Mouse (Mus musculus) heart, adult 2 months (tissue): Measurements from ENCODE around the gene Strada. TPM values are rescaled to one million over a fixed set of nuclear protein-coding genes. Genes with fewer than 3 reads are reported as not detected.
"Not testable (repeated sequence)": the region's sequence is repeated elsewhere in the genome, so short reads cannot be mapped to it uniquely, and the experiment has no call there.

ENCODE experiments used
- DNase-seq, 2 experiments: peaks; one replicate each; pipeline ENCODE4 v3.0.0; 2021
- H3K27ac ChIP-seq: fragments of 200-600 bp; 2 replicates; pipeline ENCODE4 v1.8.1; 2022
- H3K27me3 ChIP-seq: fragments of 200-500 bp; 2 replicates; pipeline ENCODE4 v1.6.1; 2012; ENCODE audit warnings: mild to moderate bottlenecking, low read length, inconsistent platforms, mixed read lengths; ENCODE audit not compliant: control insufficient read depth, insufficient read depth
- H3K36me3 ChIP-seq: fragments of 200-500 bp; 2 replicates; pipeline ENCODE4 v1.6.1; 2012; ENCODE audit warnings: low read length, inconsistent platforms; ENCODE audit not compliant: control insufficient read depth, insufficient read depth
- H3K4me1 ChIP-seq: fragments of 200-500 bp; 2 replicates; pipeline ENCODE4 v1.6.1; 2011; ENCODE audit warnings: low read length; ENCODE audit not compliant: control insufficient read depth, insufficient read depth
- H3K4me3 ChIP-seq: fragments of 200-600 bp; 2 replicates; pipeline ENCODE4 v1.8.1; 2022
- H3K79me2 ChIP-seq: fragments of 200-500 bp; replicated peaks from 2 replicates; pipeline ENCODE4 v1.6.1; 2012; ENCODE audit warnings: mild to moderate bottlenecking, inconsistent platforms, low read length, moderate library complexity, mixed read lengths; ENCODE audit not compliant: control insufficient read depth, insufficient read depth
- H3K9ac ChIP-seq: fragments of 200-500 bp; 2 replicates; pipeline ENCODE4 v1.6.1; 2012; ENCODE audit warnings: low read depth, mild to moderate bottlenecking, control low read depth, inconsistent platforms, low read length, mixed read lengths
- CTCF ChIP-seq: fragments of 200-600 bp; IDR thresholded peaks from 2 replicates; pipeline ENCODE4 v1.8.1; 2022; ENCODE audit warnings: antibody characterized with exemption, mild to moderate bottlenecking, moderate library complexity
- EP300 ChIP-seq: fragments of 200-500 bp; IDR thresholded peaks from 2 replicates; pipeline ENCODE4 v1.6.1; 2011; ENCODE audit warnings: low read depth, low read length, control low read depth; ENCODE audit not compliant: insufficient read depth
- POLR2A ChIP-seq: fragments of 200-500 bp; IDR thresholded peaks from 2 replicates; pipeline ENCODE4 v1.6.1; 2011; ENCODE audit warnings: mild to moderate bottlenecking, low read depth, low read length, control low read depth; ENCODE audit not compliant: insufficient read depth
- WGBS: fragments of 180-500 bp; shearing (Covaris S2); methylation state at CpG from one replicate; pipeline ENCODE4 v1.1.7; 2018; 5-methylcytosine and 5-hydroxymethylcytosine counted together
- intact Hi-C: fragments of 180-260 bp; cut with DNase I; formaldehyde crosslinking; loops from one replicate; pipeline ENCODE4 v1.15.1; 2025
- long read RNA-seq: library from polyadenylated mRNA; stranded (forward); transcript quantifications from one replicate; pipeline ENCODE4 v2.0.0, GENCODE M21; 2021
- polyA plus RNA-seq: library from polyadenylated mRNA; depleted of rRNA; stranded (reverse); fragments of >200 nt; gene quantifications from 2 replicates; pipeline ENCODE4 v1.2.3, GENCODE M21; 2012; rRNA removed
- total RNA-seq, 2 experiments: library from RNA; stranded (reverse); gene quantifications; 2 replicates each; pipeline ENCODE4 v1.2.3; 2021

Strada gene
- total RNA-seq: 1 to 10 TPM; 6.2 to 7.0 TPM
- 16.9 and 21.8 TPM in 2 replicates for polyA plus RNA-seq
- long read RNA-seq, partial matches to known transcripts: 3 of 6 reads
- long read RNA-seq, other reads (novel, unspliced or antisense): 2 of 6 reads

- Histone ChIP-seq H3K79me2 (0 out of 2 replicates have a peak, but pooled peaks cover 2% of the 10 kb centered on the region), H3K27me3 (no peaks in the 10 kb centered on the region), H3K4me1 (no peaks in the 10 kb centered on the region), H3K4me3 (no peak within 1 kb of the TSS), H3K36me3 (no peaks in the 10 kb centered on the region), H3K27ac (no peak within 1 kb of the TSS), H3K9ac (no peak within 1 kb of the TSS)
- no peak for TF ChIP-seq CTCF
- TF ChIP-seq POLR2A: no peak
- TF ChIP-seq EP300: no peak
- no peak for DNase-seq
- 49% methylated on average over 5 of the region's 5 CpGs for WGBS
- intact Hi-C loops: no loop called here
These were observed at the start of gene Strada for GRCm38 (mm10) chr11:106202123-106202465. Strada (minus strand) TSS chr11:106202168.

DNA sequence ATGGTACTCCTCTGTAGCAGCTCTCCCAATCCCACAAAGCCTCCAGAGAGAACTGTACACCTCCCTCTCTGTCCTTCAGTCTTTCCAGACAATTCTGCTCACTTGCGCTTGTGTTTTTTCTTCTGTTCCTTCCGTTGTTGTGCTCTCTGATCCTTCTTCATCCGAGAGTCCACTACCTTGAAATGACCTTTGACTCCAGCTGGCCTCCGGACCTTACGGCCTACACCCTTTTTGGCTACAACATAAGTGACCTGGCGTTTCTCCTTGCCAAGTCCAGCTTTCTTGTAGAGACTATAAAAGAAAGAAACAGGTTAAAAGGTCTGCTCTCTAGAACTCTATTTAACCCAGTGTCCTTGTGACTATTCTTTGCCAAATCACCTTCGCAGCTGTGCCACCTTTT lies 47.4 kb upstream of the Strada start:
- H3K27ac ChIP-seq: no peak overlapping the region
- no peaks in the 10 kb centered on the region for H3K79me2 ChIP-seq
- H3K4me3 ChIP-seq: no peak overlapping the region
- no peaks in the 10 kb centered on the region for H3K4me1 ChIP-seq
- no peak overlapping the region for H3K9ac ChIP-seq
- peaks cover 4% of the 10 kb centered on the region; the same call in 1 of the 2 replicates for H3K36me3 ChIP-seq
- TF ChIP-seq CTCF: no peak
- TF ChIP-seq EP300: no peak
- WGBS: 78% methylated on average over 7 of the region's 7 CpGs
- DNase-seq: no peak
- intact Hi-C loops: loop anchor here (10.0 kb wide), 1 partner anchor 325 kb away; no protein-coding TSS in a partner anchor
- H3K27me3 ChIP-seq: no peaks in the 10 kb centered on the region

- intact Hi-C loops: loop anchor here (10.0 kb wide), 1 partner anchor 322 kb away; no protein-coding TSS in a partner anchor
- Histone ChIP-seq H3K36me3 (peaks cover 6% of the 10 kb centered on the region), H3K9ac (no peak overlapping the region), H3K4me1 (no peaks in the 10 kb centered on the region), H3K27me3 (no peaks in the 10 kb centered on the region), H3K79me2 (no peaks in the 10 kb centered on the region), H3K4me3 (no peak overlapping the region), H3K27ac (no peak overlapping the region)
- no peak for DNase-seq
- 95% methylated on average over 1 of the region's 1 CpGs for WGBS
- TF ChIP-seq CTCF: peak; percentile 60
- TF ChIP-seq EP300: no peak
- no peak for TF ChIP-seq POLR2A
These were observed 44.9 kb upstream of the Strada start for GRCm38 (mm10) chr11:106246834-106247233.

DNA sequence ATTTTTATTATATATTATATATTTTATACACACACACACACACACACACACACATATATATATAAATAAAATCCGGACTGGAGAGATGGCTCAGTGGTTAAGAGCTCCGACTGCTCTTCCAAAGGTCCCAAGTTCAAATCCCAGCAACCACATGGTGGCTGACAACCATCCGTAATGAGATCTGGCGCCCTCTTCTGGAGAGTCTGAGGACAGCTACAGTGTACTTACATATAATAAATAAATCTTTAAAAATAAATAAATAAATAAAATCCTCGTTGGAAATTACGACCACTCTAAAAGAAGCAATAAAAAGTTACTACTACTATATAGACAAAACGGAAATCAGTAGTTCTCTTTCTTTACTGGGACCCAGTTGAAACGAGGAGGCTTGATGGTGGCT lies 32.0 kb upstream of the Strada start:
- H3K79me2 ChIP-seq, DNase-seq, H3K4me1 ChIP-seq, H3K27me3 ChIP-seq, H3K27ac ChIP-seq, H3K9ac ChIP-seq, H3K36me3 ChIP-seq, intact Hi-C loops, H3K4me3 ChIP-seq: not testable (repeated sequence)
- 85% methylated on average over 8 of the region's 8 CpGs for WGBS
- peak; percentile 60 for TF ChIP-seq CTCF

- intact Hi-C loops: no loop called here
- no peak for DNase-seq
- Histone ChIP-seq H3K4me3 (no peak overlapping the region), H3K27ac (no peak overlapping the region), H3K79me2 (peaks cover 3% of the 10 kb centered on the region), H3K27me3 (no peaks in the 10 kb centered on the region), H3K9ac (no peak overlapping the region), H3K36me3 (peaks cover 3% of the 10 kb centered on the region), H3K4me1 (peaks cover 1% of the 10 kb centered on the region; the same call in 1 of the 2 replicates)
- TF ChIP-seq CTCF (no peak), POLR2A (no peak), EP300 (no peak)
- 74% methylated on average over 3 of the region's 3 CpGs for WGBS
These were observed 18.6 kb upstream of the Strada start for GRCm38 (mm10) chr11:106220603-106221002.

DNA sequence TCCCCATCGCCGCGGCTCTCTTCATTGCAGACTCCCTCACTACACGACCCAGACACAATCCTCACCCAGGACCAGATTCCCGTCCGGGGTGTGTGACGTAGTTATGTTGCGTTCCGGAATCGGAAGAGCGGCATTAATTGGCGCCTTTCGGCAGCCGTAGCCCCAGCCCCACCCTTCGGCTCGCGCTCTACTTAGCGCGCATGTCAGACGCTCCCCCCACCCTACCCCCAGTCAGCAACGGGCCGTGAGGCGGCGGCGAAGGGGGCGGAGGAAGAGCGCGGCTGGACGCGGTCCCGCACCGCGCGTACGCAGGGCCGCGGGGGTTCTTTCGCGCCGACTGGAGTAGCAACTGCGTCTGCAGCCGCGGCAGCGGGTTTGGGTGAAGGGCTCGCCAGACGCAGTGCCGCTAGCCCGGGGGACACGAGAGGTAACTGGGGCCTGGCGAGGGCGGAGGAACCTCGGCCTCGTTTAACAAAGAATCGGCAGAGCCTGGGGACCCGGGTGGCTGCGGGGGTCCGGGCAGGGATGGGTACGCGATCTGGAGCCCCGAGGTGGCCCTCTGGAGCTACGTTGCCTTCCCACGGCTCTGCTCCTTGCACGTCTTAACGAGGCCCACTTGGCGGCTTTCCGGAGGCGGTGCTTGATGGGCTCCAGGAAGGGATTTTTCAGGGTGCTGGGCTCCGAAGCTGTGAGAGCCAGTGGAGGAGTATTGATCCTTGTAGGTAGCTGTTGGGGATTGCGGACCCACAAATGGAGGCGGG lies 14.9 kb upstream of the Strada start, which contains the start of gene Ddx42:
Ddx42 (plus strand) TSS at position 197 of the 761 bp plus-strand sequence.
- H3K79me2 ChIP-seq: peaks cover 4% of the 10 kb centered on the region
- peak within 1 kb of the TSS; percentile 69 for H3K4me3 ChIP-seq
- intact Hi-C loops: loop anchor here (1.0 to 2.0 kb wide), 2 partner anchors 24 to 56 kb away; partner anchors contain the start of gene Smarcd2
- under 1% methylated on average over 70 of the region's 70 CpGs for WGBS
- peak; percentile 51; the same call in 1 of the 2 replicates for TF ChIP-seq EP300
- TF ChIP-seq CTCF: no peak
- peak; percentile 65; the same call in 1 of the 2 replicates for TF ChIP-seq POLR2A
- peaks cover 6% of the 10 kb centered on the region for H3K4me1 ChIP-seq
- H3K27ac ChIP-seq: peak within 1 kb of the TSS; percentile 92
- H3K36me3 ChIP-seq: peaks cover 9% of the 10 kb centered on the region
- no peaks in the 10 kb centered on the region for H3K27me3 ChIP-seq
- peak within 1 kb of the TSS; percentile 91 for H3K9ac ChIP-seq
- DNase-seq: peak; percentile 91 to 93
